In the genomic region with DNA sequence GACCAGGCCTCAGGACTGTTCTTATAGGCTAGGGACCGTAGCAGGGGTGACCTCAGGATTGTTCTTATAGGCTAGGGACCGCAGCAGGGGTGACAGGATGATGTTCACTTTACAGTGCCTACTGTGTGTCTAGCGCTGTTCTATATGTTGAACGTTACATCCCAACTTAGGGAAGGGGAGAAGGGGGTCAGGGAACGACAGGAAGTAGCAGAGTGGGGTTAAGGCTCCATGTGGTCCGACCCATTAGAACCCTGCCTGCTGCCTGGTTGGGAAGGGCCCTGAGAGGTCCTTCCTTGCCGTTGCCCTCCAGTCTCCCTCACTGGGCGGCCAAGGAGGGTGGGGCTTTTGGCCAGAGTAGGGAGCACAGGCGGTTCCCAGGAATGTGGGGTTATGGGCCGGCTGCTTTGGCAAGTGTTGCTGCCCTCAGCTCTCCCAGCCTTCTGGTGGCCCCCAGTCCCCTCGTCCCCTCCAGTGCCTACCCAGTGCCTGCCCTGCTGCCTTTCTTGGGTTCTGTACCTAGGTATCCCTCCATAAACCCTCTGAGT, we compare ENCODE assay signal across 12 mouse cellular contexts. TPM values are rescaled to one million over a fixed set of nuclear protein-coding genes. Genes with fewer than 3 reads are reported as not detected.
A peak's percentile ranks its signal among the peaks of the same experiment; 100 is the strongest.
DNase-seq lines count a peak whose midpoint lies in the region; ATAC-seq and TF ChIP-seq lines count a peak whose summit lies in the region.
"Had no signal": no experiment of that assay in that cellular context is flagged by ENCODE, and none has a peak within 500 bp of the region (broad histone marks: within the 10 kb centered on the region; RNA-seq: fewer than 3 reads in every experiment).

No protein-coding gene starts in this region.

- no peak overlapping the region for H3K4me3 ChIP-seq in lung, embryonic 14.5 days (ENCODE audit: low read depth, low read length)
- no peak overlapping the region for H3K4me3 ChIP-seq in stomach, embryonic 16.5 days (replicated peaks; ENCODE audit: low read length)

- H3K9me3 ChIP-seq in lung, embryonic 14.5 days (ENCODE audit: low read depth, low read length): no peaks in the 10 kb centered on the region
- no peaks in the 10 kb centered on the region for H3K9me3 ChIP-seq in stomach, embryonic 16.5 days (replicated peaks; ENCODE audit: control insufficient read depth, low read length)

- no peaks in the 10 kb centered on the region for H3K27me3 ChIP-seq in lung, embryonic 14.5 days (ENCODE audit: insufficient read depth, low read length)
- no peaks in the 10 kb centered on the region for H3K27me3 ChIP-seq in stomach, embryonic 16.5 days (ENCODE audit: control insufficient read depth, insufficient read depth, low read length)
- H3K27me3 ChIP-seq: Patski had no signal

- peaks cover 8% of the 10 kb centered on the region for H3K36me3 ChIP-seq in lung, embryonic 14.5 days (ENCODE audit: insufficient read depth)
- H3K36me3 ChIP-seq in stomach, embryonic 16.5 days (ENCODE audit: control insufficient read depth, insufficient read depth, low read length): no peaks in the 10 kb centered on the region

- peak overlapping the region; percentile 90 for H3K27ac ChIP-seq in lung, embryonic 14.5 days (ENCODE audit: low read depth)
- H3K27ac ChIP-seq in stomach, embryonic 16.5 days (ENCODE audit: low read length): peak overlapping the region; percentile 39; the same call in 1 of the 2 replicates

- H3K9ac ChIP-seq in lung, embryonic 14.5 days: peak overlapping the region; percentile 32
- peak overlapping the region; percentile 3; the same call in 1 of the 2 replicates for H3K9ac ChIP-seq in stomach, embryonic 16.5 days (ENCODE audit: low read length)

- DNase-seq in gastrocnemius, postnatal 10 days: peak; percentile 14
- DNase-seq in gastrocnemius, postnatal 25 days: no peak
- no peak for DNase-seq in lung, embryonic 14.5 days
- DNase-seq in lung, postnatal 14 days: no peak
- peak; percentile 67 to 84 for DNase-seq in kidney, postnatal 25 days
- DNase-seq in cerebellum, postnatal 36 days: no peak
- no peak for DNase-seq in cerebellum, adult 8-10 months
- DNase-seq: heart, postnatal 4 days had no signal

- 0 out of 2 replicates have a peak overlapping the region, but pooled peaks have one; percentile 10 for H3K4me2 ChIP-seq in lung, embryonic 14.5 days
- no peak overlapping the region for H3K4me2 ChIP-seq in stomach, embryonic 16.5 days (ENCODE audit: low read depth, low read length)

- 45% methylated on average over 11 of the region's 11 CpGs for WGBS in lung, embryonic 14.5 days
- 50% methylated on average over 11 of the region's 11 CpGs for WGBS in stomach, embryonic 16.5 days

- TF ChIP-seq CTCF in lung, embryonic 14.5 days (IDR thresholded peaks at IDR 0.05; ENCODE audit: low read depth): no peak

- peaks cover 50% of the 10 kb centered on the region for H3K4me1 ChIP-seq in lung, embryonic 14.5 days (ENCODE audit: insufficient read depth)
- peaks cover 73% of the 10 kb centered on the region for H3K4me1 ChIP-seq in stomach, embryonic 16.5 days (ENCODE audit: control insufficient read depth, insufficient read depth, low read length)

- ATAC-seq in lung, embryonic 14.5 days (ENCODE audit: insufficient read depth): no peak
- no peak for ATAC-seq in stomach, embryonic 16.5 days (ENCODE audit: insufficient read depth, low FRiP score)
- ATAC-seq: forebrain, embryonic 16.5 days; midbrain, embryonic 16.5 days; Patski had no signal

RNA-seq across cellular contexts. Expression of a gene that starts 9.9 kb away (rescaled TPM):
- 10 to 100 TPM; 22.2 to 32.3 TPM for total RNA-seq in gastrocnemius, postnatal 10 days (2021)
- 1 to 10 TPM; 7.0 to 7.1 TPM for total RNA-seq in gastrocnemius, postnatal 25 days (2021)
- 24.4 and 29.2 TPM in 2 replicates for polyA plus RNA-seq in lung, embryonic 14.5 days (2014; fragmentation: Nextera tagmentation; extraction: Ambion mirVana)
- 18.7 and 21.7 TPM in 2 replicates for polyA plus RNA-seq in stomach, embryonic 16.5 days (2015; fragmentation: Nextera tagmentation; extraction: Ambion mirVana)

RNA-seq across cellular contexts. Expression of a gene that starts 20.4 kb away (rescaled TPM):
- 10 to 100 TPM; 79.3 to 82.7 TPM for total RNA-seq in gastrocnemius, postnatal 10 days (2021)
- total RNA-seq in gastrocnemius, postnatal 25 days (2021): 10 to 100 TPM; 87.2 to 90.6 TPM
- 81.9 and 86.3 TPM in 2 replicates for polyA plus RNA-seq in lung, embryonic 14.5 days (2014; fragmentation: Nextera tagmentation; extraction: Ambion mirVana)
- 47.9 and 75.3 TPM in 2 replicates for polyA plus RNA-seq in stomach, embryonic 16.5 days (2015; fragmentation: Nextera tagmentation; extraction: Ambion mirVana)

RNA-seq across cellular contexts. Expression of a gene that starts 35.4 kb away (rescaled TPM):
- total RNA-seq in gastrocnemius, postnatal 10 days (2021): 10 to 100 TPM in 1 of 2 experiments, 1 to 10 TPM in 1; 9.7 to 13.0 TPM
- 1 to 10 TPM; 4.6 to 4.8 TPM for total RNA-seq in gastrocnemius, postnatal 25 days (2021)
- 23.1 and 23.5 TPM in 2 replicates for polyA plus RNA-seq in lung, embryonic 14.5 days (2014; fragmentation: Nextera tagmentation; extraction: Ambion mirVana)
- 18.3 and 18.4 TPM in 2 replicates for polyA plus RNA-seq in stomach, embryonic 16.5 days (2015; fragmentation: Nextera tagmentation; extraction: Ambion mirVana)

RNA-seq across cellular contexts. Expression of a gene that starts 35.4 kb away (rescaled TPM):
- 10 to 100 TPM; 71.4 to 87.2 TPM for total RNA-seq in gastrocnemius, postnatal 10 days (2021)
- 10 to 100 TPM; 91.1 to 93.8 TPM for total RNA-seq in gastrocnemius, postnatal 25 days (2021)
- polyA plus RNA-seq in lung, embryonic 14.5 days (2014; fragmentation: Nextera tagmentation; extraction: Ambion mirVana): 58.7 and 59.3 TPM in 2 replicates
- polyA plus RNA-seq in stomach, embryonic 16.5 days (2015; fragmentation: Nextera tagmentation; extraction: Ambion mirVana): 73.1 and 76.6 TPM in 2 replicates

RNA-seq across cellular contexts. Expression of a gene that starts 44.7 kb away (rescaled TPM):
- 1 to 10 TPM; 6.6 to 6.9 TPM for total RNA-seq in gastrocnemius, postnatal 10 days (2021)
- 1 to 10 TPM; 2.3 to 3.2 TPM for total RNA-seq in gastrocnemius, postnatal 25 days (2021)
- polyA plus RNA-seq in lung, embryonic 14.5 days (2014; fragmentation: Nextera tagmentation; extraction: Ambion mirVana): 23.0 and 24.1 TPM in 2 replicates
- polyA plus RNA-seq in stomach, embryonic 16.5 days (2015; fragmentation: Nextera tagmentation; extraction: Ambion mirVana): 16.1 and 17.0 TPM in 2 replicates

Comparison
In these comparisons a context has a peak if more than half of its experiments do, and no peak if none do; other contexts are left out.
1. DNase-seq: peak in gastrocnemius, postnatal 10 days (single experiment) and kidney, postnatal 25 days (2 of 2); none in gastrocnemius, postnatal 25 days (single experiment), lung, embryonic 14.5 days (single experiment), lung, postnatal 14 days (single experiment), cerebellum, postnatal 36 days (0 of 2) and cerebellum, adult 8-10 months (single experiment).